Mouse (Mus musculus): ENCODE measurements around the gene Cyp3a13.
"Not testable (repeated sequence)": the region's sequence is repeated elsewhere in the genome, so short reads cannot be mapped to it uniquely, and the experiment has no call there.

- TF ChIP-seq ZNF384 (IDR thresholded peaks at IDR 0.05; ENCODE audit: low read depth, low read length); HCFC1 (IDR thresholded peaks at IDR 0.05; ENCODE audit: borderline replicate concordance, insufficient read depth, low read length); MAFK (IDR thresholded peaks at IDR 0.05; ENCODE audit: insufficient read depth, low read depth, low read length); ZC3H11A (IDR thresholded peaks at IDR 0.05; ENCODE audit: borderline replicate concordance, low read depth, low read length): not testable (repeated sequence)
Observed at GRCm38 (mm10) chr5:137871644-137872380, 49.6 kb downstream of the Cyp3a13 start, which contains the start of gene Pilrb2.
